Mouse (Mus musculus): ENCODE results near the gene Ttc24. TPM values are rescaled to one million over a fixed set of nuclear protein-coding genes. Genes with fewer than 3 reads are reported as not detected.

The Ttc24 gene
- polyA plus RNA-seq (2015; fragmentation: Nextera tagmentation; extraction: Ambion mirVana): not detected in 2 replicates

DNA sequence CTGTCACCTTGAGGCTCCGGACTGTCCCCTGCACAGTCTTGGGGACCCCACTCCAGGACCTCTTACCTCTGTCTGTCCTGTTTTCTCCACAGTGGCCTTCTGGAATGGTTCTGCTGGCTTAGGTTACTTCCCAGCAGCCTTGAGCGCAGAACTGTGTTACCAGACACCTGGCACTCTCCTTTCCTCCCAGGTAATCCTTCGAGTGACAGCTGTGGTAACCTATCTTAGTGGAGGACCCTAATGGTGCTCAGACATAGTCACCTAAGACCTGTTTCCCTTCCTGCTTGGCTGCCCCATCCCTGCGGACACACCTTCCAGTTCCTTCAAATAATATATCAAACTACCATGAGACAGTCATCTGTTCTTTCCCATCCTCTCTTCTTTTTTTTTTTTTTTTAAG is at the start of gene Ttc24:
Gene Ttc24 (minus strand): TSS at position 101 of the 400 bp plus-strand sequence.
- H3K4me2 ChIP-seq: no peak within 1 kb of the TSS
- H3K27me3 ChIP-seq (replicated peaks): 0 out of 2 replicates have a peak, but pooled peaks cover 4% of the 10 kb centered on the region
- 69% methylated on average over 4 of the region's 4 CpGs for WGBS
- peaks cover 12% of the 10 kb centered on the region for H3K4me1 ChIP-seq
- H3K27ac ChIP-seq: no peak within 1 kb of the TSS
- H3K36me3 ChIP-seq: no peaks in the 10 kb centered on the region
- no peak within 1 kb of the TSS for H3K4me3 ChIP-seq (replicated peaks)
- H3K9ac ChIP-seq: no peak within 1 kb of the TSS
- ATAC-seq (ENCODE audit: insufficient read depth, low FRiP score, low read depth): no peak
- H3K9me3 ChIP-seq: no peaks in the 10 kb centered on the region

DNA sequence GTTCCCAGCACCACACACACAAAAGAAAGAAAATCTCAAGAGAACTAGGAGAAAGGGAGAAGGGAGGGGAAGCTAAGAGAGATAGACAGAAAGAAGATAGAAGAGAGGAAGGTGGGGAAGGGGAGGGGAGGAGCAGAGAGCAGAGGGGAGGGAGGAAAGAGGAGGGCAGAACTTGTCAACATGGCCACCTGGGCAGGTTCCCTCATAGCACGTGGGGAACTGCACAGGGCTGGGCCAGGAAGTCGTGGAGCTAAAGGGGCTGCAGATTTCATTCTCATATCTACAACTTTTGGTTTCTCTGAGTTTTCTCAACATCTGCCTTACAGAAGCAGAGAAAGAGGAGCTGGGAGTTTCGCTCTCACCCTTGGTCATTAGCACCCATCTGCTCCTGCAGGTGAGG is 49.5 kb upstream of the Ttc24 start:
- no peak overlapping the region for H3K9ac ChIP-seq
- no peak overlapping the region for H3K4me2 ChIP-seq
- H3K4me1 ChIP-seq: 0 out of 2 replicates have a peak, but pooled peaks cover 4% of the 10 kb centered on the region
- no peaks in the 10 kb centered on the region for H3K36me3 ChIP-seq
- no peaks in the 10 kb centered on the region for H3K27me3 ChIP-seq (replicated peaks)
- H3K4me3 ChIP-seq (replicated peaks): no peak overlapping the region
- H3K27ac ChIP-seq: no peak overlapping the region
- no peaks in the 10 kb centered on the region for H3K9me3 ChIP-seq
- no peak for ATAC-seq (ENCODE audit: insufficient read depth, low FRiP score, low read depth)
- 64% methylated on average over 3 of the region's 3 CpGs for WGBS

DNA sequence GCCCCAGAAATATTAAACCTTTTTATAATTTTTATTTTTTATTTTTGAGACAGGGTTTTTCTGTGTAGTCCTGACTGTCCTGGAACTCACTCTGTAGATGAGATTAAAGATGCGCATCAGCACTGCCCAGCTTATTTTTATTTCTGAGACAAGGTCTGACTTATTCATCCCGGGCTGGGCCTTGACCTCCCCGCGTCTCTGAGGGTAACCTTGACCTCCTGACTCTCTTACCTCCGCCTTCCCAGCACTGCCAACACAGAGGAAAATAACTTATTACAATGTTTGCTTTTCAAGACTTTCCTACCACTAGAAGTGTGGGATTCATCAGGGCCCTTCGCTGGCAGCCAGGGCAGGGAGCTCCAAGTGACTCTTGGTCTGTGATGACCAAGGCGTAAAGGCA is 48.1 kb upstream of the Ttc24 start:
- no peaks in the 10 kb centered on the region for H3K4me1 ChIP-seq
- no peak overlapping the region for H3K4me3 ChIP-seq (replicated peaks)
- no peaks in the 10 kb centered on the region for H3K27me3 ChIP-seq (replicated peaks)
- no peak for ATAC-seq (ENCODE audit: insufficient read depth, low FRiP score, low read depth)
- WGBS: 72% methylated on average over 7 of the region's 7 CpGs
- no peaks in the 10 kb centered on the region for H3K36me3 ChIP-seq
- H3K9ac ChIP-seq: no peak overlapping the region
- no peak overlapping the region for H3K27ac ChIP-seq
- H3K9me3 ChIP-seq: no peaks in the 10 kb centered on the region
- no peak overlapping the region for H3K4me2 ChIP-seq

DNA sequence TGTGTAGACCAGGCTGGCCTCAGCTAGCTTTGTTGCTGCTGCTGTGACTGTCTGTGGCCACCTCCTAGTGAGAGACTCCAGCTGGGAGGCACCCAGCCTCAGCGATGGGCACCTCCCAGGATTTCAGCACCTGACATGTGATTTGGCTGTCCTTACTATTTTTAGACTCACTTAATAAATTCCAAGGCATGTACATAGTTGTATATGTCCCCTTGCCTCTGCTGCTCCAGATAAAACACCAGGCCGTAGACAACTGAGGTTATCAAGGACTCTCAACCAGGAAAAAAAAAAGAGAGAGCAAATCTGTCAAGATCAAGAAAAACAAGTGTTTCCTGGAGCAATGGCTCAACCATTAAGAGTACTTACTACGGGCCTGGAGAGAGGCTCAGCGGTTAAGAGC is 47.1 kb upstream of the Ttc24 start:
- Histone ChIP-seq H3K27ac (no peak overlapping the region), H3K4me1 (no peaks in the 10 kb centered on the region), H3K27me3 (replicated peaks) (no peaks in the 10 kb centered on the region), H3K9me3 (no peaks in the 10 kb centered on the region), H3K36me3 (0 out of 2 replicates have a peak, but pooled peaks cover 4% of the 10 kb centered on the region), H3K4me2 (no peak overlapping the region), H3K9ac (no peak overlapping the region), H3K4me3 (replicated peaks) (no peak overlapping the region)
- WGBS: 55% methylated on average over 4 of the region's 4 CpGs
- no peak for ATAC-seq (ENCODE audit: insufficient read depth, low FRiP score, low read depth)

DNA sequence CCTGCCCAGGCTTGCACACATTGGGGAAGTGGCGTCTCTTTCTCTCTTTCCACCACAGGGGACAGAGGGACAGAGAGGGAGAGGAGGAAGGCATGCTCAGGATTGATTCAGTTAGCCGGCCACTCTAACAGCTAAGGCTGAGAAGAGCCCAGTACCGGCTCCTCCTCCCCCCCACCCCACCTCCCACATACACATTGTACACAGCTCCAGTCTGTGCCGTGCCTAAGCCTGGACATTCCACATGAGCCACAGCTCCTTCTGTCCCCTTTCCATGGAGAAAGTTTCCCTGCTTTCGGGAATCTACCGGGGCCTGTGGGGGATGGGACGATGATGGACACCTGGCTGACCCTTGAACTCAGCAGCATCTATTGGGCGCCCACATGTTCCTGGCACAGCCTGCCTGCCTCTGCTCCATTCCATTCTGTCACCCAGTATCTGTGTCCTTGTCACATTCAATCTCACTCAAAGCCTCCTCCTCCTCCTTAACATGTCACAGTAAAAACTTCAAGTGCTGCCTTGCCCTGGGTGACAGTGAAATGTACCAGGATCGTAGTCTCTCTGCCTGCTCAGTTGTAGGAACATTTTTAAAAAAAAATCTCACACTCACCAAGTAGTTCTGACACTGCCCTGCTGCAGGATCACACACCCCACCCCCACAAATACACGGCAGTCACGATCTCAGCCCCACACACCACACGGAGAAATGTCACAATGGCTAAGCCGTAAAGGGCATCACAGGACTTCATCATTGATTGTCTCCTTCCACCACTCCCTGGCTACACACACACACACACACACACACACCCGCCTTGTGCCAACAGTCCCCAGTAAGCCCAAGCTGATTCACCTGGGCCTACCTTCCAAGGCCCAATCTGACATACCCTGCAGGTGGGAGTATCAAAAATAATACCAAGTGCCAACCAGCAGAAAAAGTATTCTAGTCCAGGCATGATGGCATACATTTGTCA is 43.3 kb upstream of the Ttc24 start:
- no peak overlapping the region for H3K4me3 ChIP-seq (replicated peaks)
- WGBS: 74% methylated on average over 14 of the region's 14 CpGs
- no peak overlapping the region for H3K27ac ChIP-seq
- H3K9ac ChIP-seq: no peak overlapping the region
- no peaks in the 10 kb centered on the region for H3K9me3 ChIP-seq
- ATAC-seq (ENCODE audit: insufficient read depth, low FRiP score, low read depth): no peak; the same call in 1 of the 2 replicates
- peaks cover 17% of the 10 kb centered on the region; the same call in 1 of the 2 replicates for H3K36me3 ChIP-seq
- no peaks in the 10 kb centered on the region for H3K4me1 ChIP-seq
- no peaks in the 10 kb centered on the region for H3K27me3 ChIP-seq (replicated peaks)
- no peak overlapping the region for H3K4me2 ChIP-seq

DNA sequence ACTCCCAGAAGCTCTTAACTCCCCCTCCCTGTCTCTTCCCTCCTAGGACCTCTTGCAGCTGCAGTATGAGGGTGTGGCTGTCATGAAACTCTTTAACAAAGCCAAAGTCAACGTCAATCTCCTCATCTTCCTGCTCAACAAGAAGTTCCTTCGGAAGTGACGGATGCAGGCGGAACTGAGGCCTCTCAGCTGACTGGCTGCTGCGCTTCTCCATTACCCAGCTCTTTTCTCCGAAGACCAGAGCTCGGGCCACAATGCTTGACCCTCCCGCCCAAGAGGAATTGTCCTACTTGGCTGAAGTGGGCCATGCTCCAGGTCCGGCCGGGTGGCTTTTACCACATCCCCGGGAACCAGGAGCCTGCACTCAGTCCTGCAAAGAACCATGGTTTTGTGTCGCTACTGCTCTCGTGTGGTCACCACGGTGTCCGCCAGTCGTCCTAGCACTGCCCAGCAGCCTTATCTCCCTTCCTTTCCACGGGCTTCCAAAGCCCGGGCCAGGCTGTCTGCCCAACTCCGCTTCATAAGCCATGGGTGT is 42.1 kb upstream of the Ttc24 start:
- H3K4me3 ChIP-seq (replicated peaks): no peak overlapping the region
- no peak overlapping the region for H3K9ac ChIP-seq
- H3K4me2 ChIP-seq: no peak overlapping the region
- H3K4me1 ChIP-seq: no peaks in the 10 kb centered on the region
- no peaks in the 10 kb centered on the region for H3K9me3 ChIP-seq
- H3K27ac ChIP-seq: no peak overlapping the region
- no peaks in the 10 kb centered on the region for H3K27me3 ChIP-seq (replicated peaks)
- WGBS: 83% methylated on average over 19 of the region's 19 CpGs
- H3K36me3 ChIP-seq: peaks cover 21% of the 10 kb centered on the region
- ATAC-seq (ENCODE audit: insufficient read depth, low FRiP score, low read depth): no peak

DNA sequence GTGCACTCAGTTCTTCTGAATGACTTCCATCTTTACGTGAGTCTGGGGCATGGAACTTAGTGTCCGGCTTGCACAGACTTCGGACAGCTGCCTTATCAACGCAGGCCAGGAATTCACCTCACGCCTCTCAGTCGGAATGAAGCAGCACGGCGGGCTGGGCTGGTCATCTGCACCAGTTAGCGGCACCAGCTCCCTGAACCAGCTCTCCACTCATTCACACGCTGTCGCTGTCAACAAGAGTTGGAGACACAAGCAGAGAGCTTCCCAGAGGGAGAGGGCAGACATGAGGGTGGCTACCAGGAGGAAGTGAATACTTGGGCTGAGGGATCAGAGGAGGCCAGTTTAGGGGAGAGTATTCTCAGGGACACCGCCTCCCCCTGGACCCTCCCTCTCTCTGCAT is 36.3 kb upstream of the Ttc24 start:
- Histone ChIP-seq H3K4me2 (no peak overlapping the region), H3K4me3 (replicated peaks) (no peak overlapping the region), H3K4me1 (no peaks in the 10 kb centered on the region), H3K36me3 (peaks cover 44% of the 10 kb centered on the region), H3K27me3 (replicated peaks) (no peaks in the 10 kb centered on the region), H3K9ac (no peak overlapping the region), H3K27ac (no peak overlapping the region), H3K9me3 (no peaks in the 10 kb centered on the region)
- 93% methylated on average over 12 of the region's 12 CpGs for WGBS
- no peak for ATAC-seq (ENCODE audit: insufficient read depth, low FRiP score, low read depth)

DNA sequence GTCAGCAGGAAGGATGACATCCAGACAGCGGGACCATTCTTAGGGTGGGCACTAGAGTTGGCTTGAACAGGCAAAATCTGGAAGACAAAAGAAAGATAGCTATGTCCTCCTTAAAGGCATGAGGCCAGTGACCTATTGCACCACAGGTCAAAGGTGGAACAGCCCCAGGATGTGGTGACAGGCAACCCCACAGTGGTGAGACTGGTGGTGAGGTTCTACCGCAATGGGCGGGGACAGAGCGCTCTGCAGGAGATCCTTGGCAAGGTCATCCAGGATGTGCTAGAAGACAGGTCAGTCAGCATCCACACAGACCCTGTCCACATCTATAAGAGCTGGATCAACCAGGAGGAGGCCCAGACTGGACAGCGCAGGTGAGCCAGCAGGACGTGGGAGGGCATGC is 31.0 kb upstream of the Ttc24 start:
- no peak for ATAC-seq (ENCODE audit: insufficient read depth, low FRiP score, low read depth)
- WGBS: 94% methylated on average over 6 of the region's 6 CpGs
- H3K27ac ChIP-seq: no peak overlapping the region
- no peak overlapping the region for H3K4me3 ChIP-seq (replicated peaks)
- no peaks in the 10 kb centered on the region for H3K9me3 ChIP-seq
- H3K4me1 ChIP-seq: no peaks in the 10 kb centered on the region
- H3K36me3 ChIP-seq: peaks cover 57% of the 10 kb centered on the region
- 0 out of 2 replicates have a peak overlapping the region, but pooled peaks have one; percentile 2 for H3K9ac ChIP-seq
- no peak overlapping the region for H3K4me2 ChIP-seq
- H3K27me3 ChIP-seq (replicated peaks): no peaks in the 10 kb centered on the region

DNA sequence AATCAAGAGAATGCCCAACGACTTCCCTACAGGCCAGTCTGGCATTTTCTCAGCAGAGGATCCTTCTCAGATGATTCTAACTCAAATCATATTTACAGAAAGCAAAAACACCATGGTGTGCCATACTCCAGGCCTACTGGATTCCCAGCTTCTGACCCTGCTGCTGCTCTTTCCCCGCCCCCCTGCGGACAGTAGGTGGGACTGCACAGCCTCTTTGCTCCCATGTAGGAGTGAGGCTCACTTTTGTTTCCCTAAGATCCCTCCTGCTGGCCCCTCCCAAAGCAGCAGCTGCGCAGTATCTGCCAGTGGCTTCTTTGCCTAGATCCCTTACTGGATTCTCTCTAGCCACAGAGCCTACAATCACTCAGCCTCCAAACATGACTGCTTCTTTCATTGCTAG is 28.0 kb upstream of the Ttc24 start:
- Histone ChIP-seq H3K9ac (no peak overlapping the region), H3K4me1 (no peaks in the 10 kb centered on the region), H3K27me3 (replicated peaks) (no peaks in the 10 kb centered on the region), H3K36me3 (peaks cover 62% of the 10 kb centered on the region), H3K27ac (no peak overlapping the region), H3K4me3 (replicated peaks) (no peak overlapping the region), H3K9me3 (no peaks in the 10 kb centered on the region), H3K4me2 (no peak overlapping the region)
- 84% methylated on average over 4 of the region's 4 CpGs for WGBS
- ATAC-seq (ENCODE audit: insufficient read depth, low FRiP score, low read depth): no peak

DNA sequence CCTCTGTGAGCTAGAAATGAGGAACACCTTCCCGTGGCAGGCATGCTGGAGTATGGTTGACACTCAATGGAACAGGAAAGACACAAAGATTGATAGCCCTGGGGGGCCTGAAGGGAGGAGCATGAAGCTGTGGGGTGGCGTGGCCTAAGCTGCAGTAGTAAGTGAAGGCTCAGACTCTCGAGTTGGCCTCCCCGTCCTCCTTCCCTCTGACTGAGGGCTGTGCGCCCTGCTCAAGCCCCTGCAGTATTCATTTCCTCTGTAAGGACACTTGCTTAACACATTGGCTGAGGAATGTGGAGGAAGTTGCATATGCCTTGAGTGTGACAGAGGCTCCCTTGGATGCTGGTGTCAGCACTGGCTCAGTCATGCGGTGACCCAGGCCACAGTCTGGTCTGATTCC is 24.5 kb upstream of the Ttc24 start:
- peaks cover 48% of the 10 kb centered on the region for H3K36me3 ChIP-seq
- H3K9ac ChIP-seq: no peak overlapping the region
- H3K4me3 ChIP-seq (replicated peaks): no peak overlapping the region
- WGBS: 73% methylated on average over 6 of the region's 6 CpGs
- no peaks in the 10 kb centered on the region for H3K9me3 ChIP-seq
- H3K4me2 ChIP-seq: no peak overlapping the region
- H3K27me3 ChIP-seq (replicated peaks): no peaks in the 10 kb centered on the region
- H3K4me1 ChIP-seq: no peaks in the 10 kb centered on the region
- H3K27ac ChIP-seq: no peak overlapping the region
- ATAC-seq (ENCODE audit: insufficient read depth, low FRiP score, low read depth): no peak

DNA sequence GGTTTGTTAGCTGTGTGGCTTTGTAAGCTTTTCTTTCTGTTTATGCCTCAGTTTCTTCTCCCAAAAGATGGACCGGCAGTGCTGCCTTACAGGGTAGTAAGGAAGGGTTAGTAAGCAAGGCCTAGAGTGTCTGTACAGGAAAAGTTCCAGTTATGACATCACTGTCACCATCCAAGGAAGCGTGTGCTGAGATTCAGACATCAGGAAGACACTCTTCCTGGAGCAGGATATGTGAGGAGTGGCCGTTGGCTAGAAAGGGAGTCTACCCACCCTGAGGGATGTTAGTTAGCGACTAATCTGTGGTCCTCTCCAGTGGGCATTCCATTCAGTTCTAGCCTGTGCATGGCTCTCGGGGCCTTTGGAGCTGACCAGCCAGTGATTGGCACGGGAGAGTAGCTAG is 24.1 kb upstream of the Ttc24 start:
- Histone ChIP-seq H3K27me3 (replicated peaks) (no peaks in the 10 kb centered on the region), H3K4me2 (no peak overlapping the region), H3K36me3 (peaks cover 46% of the 10 kb centered on the region), H3K9me3 (no peaks in the 10 kb centered on the region), H3K9ac (no peak overlapping the region), H3K4me1 (no peaks in the 10 kb centered on the region), H3K4me3 (replicated peaks) (no peak overlapping the region), H3K27ac (no peak overlapping the region)
- no peak for ATAC-seq (ENCODE audit: insufficient read depth, low FRiP score, low read depth)
- 80% methylated on average over 6 of the region's 6 CpGs for WGBS

DNA sequence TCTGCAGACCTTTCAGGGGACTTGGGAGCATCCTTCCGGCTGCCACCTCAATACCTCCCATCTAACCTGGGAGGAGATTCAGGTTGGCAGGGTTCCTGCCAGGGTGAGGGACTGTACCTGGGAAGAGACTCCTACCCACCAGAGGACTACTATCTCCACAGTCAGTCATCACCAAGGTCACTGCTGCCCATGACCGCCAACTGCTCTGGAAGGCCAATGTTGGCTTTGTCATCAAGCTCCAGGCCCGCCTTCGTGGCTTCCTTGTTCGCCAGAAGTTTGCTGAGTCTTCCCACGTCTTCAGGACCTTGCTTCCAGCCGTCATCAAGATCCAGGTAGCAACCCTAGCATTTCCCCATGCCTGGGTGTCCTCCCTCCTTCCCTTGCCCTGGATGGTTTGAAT is 23.6 kb upstream of the Ttc24 start:
- H3K4me2 ChIP-seq: no peak overlapping the region
- H3K9me3 ChIP-seq: no peaks in the 10 kb centered on the region
- no peak for ATAC-seq (ENCODE audit: insufficient read depth, low FRiP score, low read depth)
- H3K36me3 ChIP-seq: peaks cover 46% of the 10 kb centered on the region
- H3K9ac ChIP-seq: no peak overlapping the region
- H3K4me1 ChIP-seq: no peaks in the 10 kb centered on the region
- no peaks in the 10 kb centered on the region for H3K27me3 ChIP-seq (replicated peaks)
- no peak overlapping the region for H3K27ac ChIP-seq
- H3K4me3 ChIP-seq (replicated peaks): no peak overlapping the region
- 88% methylated on average over 7 of the region's 7 CpGs for WGBS

Measured in stomach, embryonic 15.5 days (tissue).